Comparison of ENCODE assay signal across 17 mouse cellular contexts in the genomic region with DNA sequence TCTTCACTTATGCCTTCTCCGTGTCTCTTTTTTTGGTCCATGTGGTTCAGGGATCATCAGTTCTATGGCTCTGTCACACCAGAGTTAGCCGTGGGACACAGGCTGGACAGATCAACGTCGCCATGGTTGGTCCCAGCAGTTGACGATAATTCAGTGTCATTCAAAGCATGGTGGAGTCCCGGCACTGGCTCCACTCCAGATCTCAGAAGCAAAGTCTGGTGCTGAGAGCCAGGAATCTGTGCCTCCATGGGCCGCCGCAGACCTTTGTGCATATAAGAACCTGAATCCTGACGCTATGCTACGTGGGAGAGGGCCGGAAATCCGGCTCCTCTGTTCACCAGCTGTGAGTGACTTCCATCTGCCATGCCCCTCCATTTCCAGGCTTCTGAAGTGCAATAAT.
"Had no signal": no experiment of that assay in that cellular context is flagged by ENCODE, and none has a peak within 500 bp of the region (broad histone marks: within the 10 kb centered on the region; RNA-seq: fewer than 3 reads in every experiment).

No protein-coding gene starts in this region.

- H3K27ac ChIP-seq: lung, embryonic 15.5 days; macrophage; midbrain, embryonic 12.5 days; midbrain, embryonic 15.5 days; neural tube, embryonic 12.5 days; stomach, embryonic 15.5 days; stomach, postnatal 0 days had no signal

- H3K4me1 ChIP-seq: lung, embryonic 15.5 days; megakaryocyte, embryonic 14.5 days; stomach, embryonic 15.5 days had no signal

- H3K9ac ChIP-seq: liver, postnatal 0 days; lung, embryonic 15.5 days; midbrain, embryonic 12.5 days; midbrain, embryonic 15.5 days; neural tube, embryonic 12.5 days; stomach, embryonic 15.5 days had no signal

- H3K4me2 ChIP-seq: lung, embryonic 15.5 days; midbrain, embryonic 12.5 days; midbrain, embryonic 15.5 days; neural tube, embryonic 12.5 days; stomach, embryonic 15.5 days had no signal

- H3K4me3 ChIP-seq: lung, embryonic 15.5 days; megakaryocyte, embryonic 14.5 days; midbrain, embryonic 12.5 days; midbrain, embryonic 15.5 days; neural tube, embryonic 12.5 days; stomach, embryonic 15.5 days had no signal

- DNase-seq: liver, postnatal 0 days; lung, adult 2 months; lung, postnatal 14 days; lung, postnatal 36 days; right cerebral cortex, postnatal 14 days; thymus, adult 2 months; thymus, postnatal 25 days; thymus, postnatal 4 days had no signal

- H3K9me3 ChIP-seq: lung, embryonic 15.5 days; midbrain, embryonic 15.5 days; neural tube, embryonic 12.5 days; stomach, embryonic 15.5 days had no signal

- ATAC-seq: liver, postnatal 0 days; lung, postnatal 0 days; midbrain, embryonic 15.5 days had no signal

- H3K27me3 ChIP-seq: midbrain, embryonic 12.5 days; midbrain, embryonic 15.5 days; stomach, embryonic 15.5 days had no signal

- H3K36me3 ChIP-seq: lung, embryonic 15.5 days; midbrain, embryonic 12.5 days; midbrain, embryonic 15.5 days; neural tube, embryonic 12.5 days; stomach, embryonic 15.5 days had no signal
